Mouse (Mus musculus) granulocyte monocyte progenitor cell, adult 5-6 weeks (primary cell): Measurements from ENCODE around the gene Chid1. TPM values are rescaled to one million over a fixed set of nuclear protein-coding genes. Genes with fewer than 3 reads are reported as not detected.

Experiments used
- ATAC-seq: replicated peaks from 2 replicates; pipeline ENCODE4 v1.8.0; 2016; ENCODE audit warnings: mild to moderate bottlenecking, moderate TSS enrichment, inconsistent platforms; ENCODE audit not compliant: poor library complexity, severe bottlenecking
- total RNA-seq, 2 experiments: library from RNA; stranded (forward) in 1 of 2; stranded (reverse) in 1 of 2; fragments of 200-712, 200-1000 nt in 1 of 2; fragments of >200 nt in 1 of 2; fragmentation: Nextera tagmentation in 1 of 2; gene quantifications; 2 replicates each; pipeline ENCODE4 v1.2.3; 2014 to 2017

Chid1 gene
- total RNA-seq, 2 experiments from 2014 or later = 26.1 to 40.9 TPM

- ATAC-seq = no peak
Measured at GRCm38 (mm10) chr7:141465388-141466044, 74.1 kb downstream of the Chid1 start.

- ATAC-seq = peak; percentile 15
Measured at GRCm38 (mm10) chr7:141464603-141465201, 75.0 kb downstream of the Chid1 start.

- 0 out of 2 replicates have a peak, but pooled peaks have one; percentile 1 for ATAC-seq
Measured at GRCm38 (mm10) chr7:141463824-141464602, 75.6 kb downstream of the Chid1 start.

- ATAC-seq = no peak
Measured at GRCm38 (mm10) chr7:141462333-141462821, 77.3 kb downstream of the Chid1 start.

GRCm38 (mm10) chr7:141461521-141462332, 77.9 kb downstream of the Chid1 start:
- peak; percentile 6; the same call in 1 of the 2 replicates for ATAC-seq

- peak; percentile 53 for ATAC-seq
Measured at GRCm38 (mm10) chr7:141460391-141461113, 79.1 kb downstream of the Chid1 start, which contains the start of gene Cracr2b. TSS of gene Cracr2b (plus strand) at chr7:141461094.

GRCm38 (mm10) chr7:141460001-141460390, 79.7 kb downstream of the Chid1 start:
- ATAC-seq = no peak

- no peak for ATAC-seq
Measured at GRCm38 (mm10) chr7:141459301-141459711, 80.4 kb downstream of the Chid1 start.

GRCm38 (mm10) chr7:141458661-141459060, 81.0 kb downstream of the Chid1 start:
- ATAC-seq = no peak

GRCm38 (mm10) chr7:141457986-141458660, 81.5 kb downstream of the Chid1 start:
- ATAC-seq = no peak

GRCm38 (mm10) chr7:141457236-141457635, 82.4 kb downstream of the Chid1 start:
- ATAC-seq = no peak

- no peak for ATAC-seq
Measured at GRCm38 (mm10) chr7:141456739-141457138, 82.9 kb downstream of the Chid1 start.

- ATAC-seq = peak; percentile 34
Measured at GRCm38 (mm10) chr7:141455610-141456314, 83.9 kb downstream of the Chid1 start.

- ATAC-seq = peak; percentile 72
Measured at GRCm38 (mm10) chr7:141454967-141455551, 84.6 kb downstream of the Chid1 start, which contains the start of gene Pnpla2. TSS of gene Pnpla2 (plus strand) at chr7:141455198.

- peak; percentile 14 for ATAC-seq
Measured at GRCm38 (mm10) chr7:141453636-141454035, 86.0 kb downstream of the Chid1 start.

- ATAC-seq = no peak
Measured at GRCm38 (mm10) chr7:141451928-141452327, 87.7 kb downstream of the Chid1 start.

- ATAC-seq = peak; percentile 79
Measured at GRCm38 (mm10) chr7:141447110-141447991, 92.3 kb downstream of the Chid1 start, which contains the start of gene Rplp2. TSS of gene Rplp2 (plus strand) at chr7:141447370.
